Mouse (Mus musculus) limb, embryonic 13.5 days (tissue): ENCODE measurements at regions not wholly inside any gene's neighbourhood (a gene's known extent, or its start where the extent isn't known, plus 50 kb on each side); places are given as distances from the start of the nearest gene placed in this dataset.

Experiments
- ATAC-seq: fragments of 200-750 bp; cut with Nextera tagmentation; 2 replicates; pipeline ENCODE4 v1.8.0; 2017; ENCODE audit warnings: low read depth, moderate number of reproducible peaks, moderate TSS enrichment; ENCODE audit not compliant: low FRiP score
- H3K27ac ChIP-seq: fragments of 300-500 bp; sonication (generic); 2 replicates; pipeline ENCODE4 v1.5.1; 2015; ENCODE audit warnings: inconsistent platforms, mild to moderate bottlenecking, moderate library complexity
- H3K27me3 ChIP-seq: fragments of 300-500 bp; sonication (generic); 2 replicates; pipeline ENCODE4 v1.6.1; 2015; ENCODE audit warnings: mild to moderate bottlenecking, inconsistent platforms
- H3K36me3 ChIP-seq: fragments of 300-500 bp; sonication (generic); 2 replicates; pipeline ENCODE4 v1.6.1; 2015; ENCODE audit warnings: inconsistent platforms, mild to moderate bottlenecking, moderate library complexity
- H3K4me1 ChIP-seq: fragments of 300-500 bp; sonication (generic); 2 replicates; pipeline ENCODE4 v1.6.1; 2015; ENCODE audit warnings: inconsistent platforms
- H3K4me2 ChIP-seq: fragments of 300-500 bp; sonication (generic); replicated peaks from 2 replicates; pipeline ENCODE4 v1.6.1; 2015; ENCODE audit warnings: inconsistent platforms, mild to moderate bottlenecking, moderate library complexity
- H3K4me3 ChIP-seq: fragments of 300-500 bp; sonication (generic); 2 replicates; pipeline ENCODE4 v1.5.1; 2015; ENCODE audit warnings: moderate library complexity, mild to moderate bottlenecking, inconsistent platforms
- H3K9ac ChIP-seq: fragments of 300-500 bp; sonication (generic); 2 replicates; pipeline ENCODE4 v1.6.1; 2015; ENCODE audit warnings: mild to moderate bottlenecking, inconsistent platforms
- H3K9me3 ChIP-seq: fragments of 300-500 bp; sonication (generic); 2 replicates; pipeline ENCODE4 v1.6.1; 2016; ENCODE audit warnings: inconsistent platforms
- WGBS: fragments of 180-500 bp; shearing (Covaris S2); methylation state at CpG from one replicate; pipeline ENCODE4 v1.1.7; 2015; 5-methylcytosine and 5-hydroxymethylcytosine counted together

GRCm38 (mm10) chr5:52092273-52092672 is 98.0 kb downstream of the Dhx15 start:
- Histone ChIP-seq H3K36me3 (no peaks in the 10 kb centered on the region), H3K4me3 (no peak overlapping the region), H3K4me1 (peaks cover under 1% of the 10 kb centered on the region), H3K9ac (no peak overlapping the region), H3K27ac (no peak overlapping the region), H3K4me2 (no peak overlapping the region), H3K27me3 (no peaks in the 10 kb centered on the region), H3K9me3 (no peaks in the 10 kb centered on the region)
- no peak for ATAC-seq
- WGBS, result 85% methylated on average over 4 of the region's 4 CpGs

- Histone ChIP-seq H3K4me3 (no peak overlapping the region), H3K4me1 (peaks cover 15% of the 10 kb centered on the region), H3K4me2 (no peak overlapping the region), H3K27ac (no peak overlapping the region), H3K9me3 (no peaks in the 10 kb centered on the region), H3K9ac (no peak overlapping the region), H3K36me3 (no peaks in the 10 kb centered on the region), H3K27me3 (no peaks in the 10 kb centered on the region)
- 63% methylated on average over 10 of the region's 10 CpGs for WGBS
- ATAC-seq, result no peak
Measured at GRCm38 (mm10) chr5:52088131-52088530, 102.2 kb downstream of the Dhx15 start.

- H3K4me1 ChIP-seq, result peaks cover 15% of the 10 kb centered on the region
- 44% methylated on average over 7 of the region's 7 CpGs for WGBS
- no peaks in the 10 kb centered on the region for H3K36me3 ChIP-seq
- no peak overlapping the region for H3K4me3 ChIP-seq
- H3K4me2 ChIP-seq, result no peak overlapping the region
- no peaks in the 10 kb centered on the region for H3K27me3 ChIP-seq
- H3K9ac ChIP-seq, result no peak overlapping the region
- no peaks in the 10 kb centered on the region for H3K9me3 ChIP-seq
- H3K27ac ChIP-seq, result no peak overlapping the region
- ATAC-seq, result no peak; the same call in 1 of the 2 replicates
Measured at GRCm38 (mm10) chr5:52086766-52087429, 103.4 kb downstream of the Dhx15 start.

GRCm38 (mm10) chr5:52080268-52080667 is 110.0 kb downstream of the Dhx15 start:
- Histone ChIP-seq H3K9me3 (no peaks in the 10 kb centered on the region), H3K27me3 (0 out of 2 replicates have a peak, but pooled peaks cover 5% of the 10 kb centered on the region), H3K36me3 (no peaks in the 10 kb centered on the region), H3K4me1 (no peaks in the 10 kb centered on the region), H3K9ac (no peak overlapping the region), H3K4me2 (no peak overlapping the region), H3K4me3 (no peak overlapping the region), H3K27ac (no peak overlapping the region)
- no peak for ATAC-seq
- 71% methylated on average over 4 of the region's 4 CpGs for WGBS

GRCm38 (mm10) chr5:52077696-52078095 is 112.6 kb downstream of the Dhx15 start:
- no peak for ATAC-seq
- H3K27ac ChIP-seq, result no peak overlapping the region
- H3K4me1 ChIP-seq, result no peaks in the 10 kb centered on the region
- 81% methylated on average over 3 of the region's 3 CpGs for WGBS
- no peak overlapping the region for H3K9ac ChIP-seq
- H3K4me2 ChIP-seq, result no peak overlapping the region
- H3K4me3 ChIP-seq, result no peak overlapping the region
- H3K27me3 ChIP-seq, result 0 out of 2 replicates have a peak, but pooled peaks cover 5% of the 10 kb centered on the region
- no peaks in the 10 kb centered on the region for H3K36me3 ChIP-seq
- H3K9me3 ChIP-seq, result no peaks in the 10 kb centered on the region

- no peak overlapping the region for H3K27ac ChIP-seq
- WGBS, result 87% methylated on average over 2 of the region's 2 CpGs
- H3K27me3 ChIP-seq, result no peaks in the 10 kb centered on the region
- no peak overlapping the region for H3K9ac ChIP-seq
- no peaks in the 10 kb centered on the region for H3K4me1 ChIP-seq
- no peaks in the 10 kb centered on the region for H3K36me3 ChIP-seq
- H3K9me3 ChIP-seq, result no peaks in the 10 kb centered on the region
- no peak overlapping the region for H3K4me3 ChIP-seq
- no peak for ATAC-seq
- no peak overlapping the region for H3K4me2 ChIP-seq
Measured at GRCm38 (mm10) chr5:52075096-52075495, 115.2 kb downstream of the Dhx15 start.

GRCm38 (mm10) chr5:52064804-52065451 is 125.4 kb downstream of the Dhx15 start:
- no peak overlapping the region for H3K27ac ChIP-seq
- 29% methylated on average over 16 of the region's 16 CpGs for WGBS
- peak; percentile 85; the same call in 1 of the 2 replicates for ATAC-seq
- no peaks in the 10 kb centered on the region for H3K4me1 ChIP-seq
- H3K27me3 ChIP-seq, result peaks cover 7% of the 10 kb centered on the region; the same call in 1 of the 2 replicates
- no peak overlapping the region for H3K9ac ChIP-seq
- no peaks in the 10 kb centered on the region for H3K9me3 ChIP-seq
- H3K36me3 ChIP-seq, result no peaks in the 10 kb centered on the region
- no peak overlapping the region for H3K4me3 ChIP-seq
- no peak overlapping the region for H3K4me2 ChIP-seq

- Histone ChIP-seq H3K36me3 (no peaks in the 10 kb centered on the region), H3K9me3 (no peaks in the 10 kb centered on the region), H3K9ac (no peak overlapping the region), H3K4me3 (no peak overlapping the region), H3K4me1 (no peaks in the 10 kb centered on the region), H3K27ac (no peak overlapping the region), H3K27me3 (peaks cover 7% of the 10 kb centered on the region; the same call in 1 of the 2 replicates), H3K4me2 (no peak overlapping the region)
- ATAC-seq, result no peak
- WGBS, result 95% methylated on average over 4 of the region's 4 CpGs
Measured at GRCm38 (mm10) chr5:52062214-52062613, 128.1 kb downstream of the Dhx15 start.

GRCm38 (mm10) chr5:52061226-52061625 is 129.1 kb downstream of the Dhx15 start:
- Histone ChIP-seq H3K27ac (no peak overlapping the region), H3K4me1 (no peaks in the 10 kb centered on the region), H3K9ac (no peak overlapping the region), H3K27me3 (peaks cover 7% of the 10 kb centered on the region; the same call in 1 of the 2 replicates), H3K36me3 (no peaks in the 10 kb centered on the region), H3K9me3 (no peaks in the 10 kb centered on the region), H3K4me3 (no peak overlapping the region), H3K4me2 (no peak overlapping the region)
- no peak for ATAC-seq
- 87% methylated on average over 6 of the region's 6 CpGs for WGBS

GRCm38 (mm10) chr5:52057261-52057660 is 133.1 kb downstream of the Dhx15 start:
- no peak overlapping the region for H3K27ac ChIP-seq
- WGBS, result 93% methylated on average over 1 of the region's 1 CpGs
- ATAC-seq, result no peak

GRCm38 (mm10) chr5:52052072-52052465 is 138.2 kb downstream of the Dhx15 start:
- ATAC-seq, result no peak
- no peak overlapping the region for H3K4me3 ChIP-seq
- H3K9ac ChIP-seq, result no peak overlapping the region
- no peaks in the 10 kb centered on the region for H3K36me3 ChIP-seq
- H3K9me3 ChIP-seq, result no peaks in the 10 kb centered on the region
- no peaks in the 10 kb centered on the region for H3K27me3 ChIP-seq
- WGBS, result 77% methylated on average over 4 of the region's 4 CpGs
- H3K27ac ChIP-seq, result no peak overlapping the region
- peaks cover 5% of the 10 kb centered on the region for H3K4me1 ChIP-seq
- no peak overlapping the region for H3K4me2 ChIP-seq

More at GRCm38 (mm10) chr5:52057261-52057660, 133.1 kb downstream of the Dhx15 start:
- no peak overlapping the region for H3K9ac ChIP-seq
- no peaks in the 10 kb centered on the region for H3K27me3 ChIP-seq
- H3K9me3 ChIP-seq, result no peaks in the 10 kb centered on the region
- no peaks in the 10 kb centered on the region for H3K36me3 ChIP-seq
- no peak overlapping the region for H3K4me3 ChIP-seq
- no peaks in the 10 kb centered on the region for H3K4me1 ChIP-seq
- no peak overlapping the region for H3K4me2 ChIP-seq

GRCm38 (mm10) chr5:52051383-52052071 is 138.8 kb downstream of the Dhx15 start:
- no peak for ATAC-seq
- WGBS, result 60% methylated on average over 10 of the region's 10 CpGs
- Histone ChIP-seq H3K27me3 (no peaks in the 10 kb centered on the region), H3K4me2 (no peak overlapping the region), H3K9ac (no peak overlapping the region), H3K9me3 (no peaks in the 10 kb centered on the region), H3K36me3 (no peaks in the 10 kb centered on the region), H3K4me1 (peaks cover 5% of the 10 kb centered on the region), H3K27ac (no peak overlapping the region), H3K4me3 (no peak overlapping the region)
